Mouse (Mus musculus) MEL (cell line): Measurements from ENCODE around the gene Rnf223. TPM values are rescaled to one million over a fixed set of nuclear protein-coding genes. Genes with fewer than 3 reads are reported as not detected.

Source experiments
- DNase-seq: peaks from one replicate; pipeline ENCODE4 v3.0.0; 2011; ENCODE audit warnings: low read depth, low spot score
- H3K27ac ChIP-seq: 2 replicates; pipeline ENCODE4 v1.5.1; 2012; ENCODE audit warnings: low read depth, mild to moderate bottlenecking, control low read depth, low read length, moderate library complexity; ENCODE audit not compliant: control insufficient read depth
- H3K27me3 ChIP-seq, 2 experiments: fragments of 150-350 bp in 1 of 2; sonication (generic) in 1 of 2; 2 replicates each; pipeline ENCODE4 v1.6.1; 2012; ENCODE audit warnings: low read length in 2 of 2, mild to moderate bottlenecking in 2 of 2, improper control_type of control experiment in 1 of 2, moderate library complexity in 1 of 2; ENCODE audit not compliant: insufficient read depth in 2 of 2, control insufficient read depth in 1 of 2
- H3K36me3 ChIP-seq, 2 experiments: 2 replicates each; pipeline ENCODE4 v1.6.1; 2012 to 2014; ENCODE audit warnings: low read length in 2 of 2, improper control_type of control experiment in 1 of 2, inconsistent platforms in 1 of 2, mild to moderate bottlenecking in 1 of 2; ENCODE audit not compliant: insufficient read depth in 2 of 2, control insufficient read depth in 1 of 2
- H3K4me1 ChIP-seq, 2 experiments: fragments of 150-350 bp in 1 of 2; sonication (generic) in 1 of 2; 2 replicates each; pipeline ENCODE4 v1.6.1; 2012; ENCODE audit warnings: low read length in 2 of 2, improper control_type of control experiment in 1 of 2, mild to moderate bottlenecking in 1 of 2; ENCODE audit not compliant: insufficient read depth in 2 of 2, control insufficient read depth in 1 of 2
- H3K4me3 ChIP-seq, 2 experiments: fragments of 150-350 bp in 1 of 2; sonication (generic) in 1 of 2; 2 replicates each; pipeline ENCODE4 v1.5.1; 2012; ENCODE audit warnings: low read depth in 2 of 2, low read length in 2 of 2, mild to moderate bottlenecking in 2 of 2, moderate library complexity in 2 of 2, control low read depth in 1 of 2, improper control_type of control experiment in 1 of 2; ENCODE audit not compliant: control insufficient read depth in 1 of 2, insufficient read depth in 1 of 2
- H3K79me2 ChIP-seq: 2 replicates; pipeline ENCODE4 v1.6.1; 2012; ENCODE audit warnings: mild to moderate bottlenecking, low read length, moderate library complexity; ENCODE audit not compliant: control insufficient read depth, poor library complexity, insufficient read depth
- H3K9ac ChIP-seq: 2 replicates; pipeline ENCODE4 v1.6.1; 2012; ENCODE audit warnings: low read depth, mild to moderate bottlenecking, control low read depth, low read length, moderate library complexity; ENCODE audit not compliant: control insufficient read depth, poor library complexity, severe bottlenecking
- H3K9me3 ChIP-seq: fragments of 150-350 bp; sonication (generic); replicated peaks from 2 replicates; pipeline ENCODE4 v1.6.1; 2012; ENCODE audit warnings: mild to moderate bottlenecking, low read length, improper control_type of control experiment, moderate library complexity; ENCODE audit not compliant: insufficient read depth
- BHLHE40 ChIP-seq: IDR thresholded peaks from 2 replicates; pipeline ENCODE4 v1.6.1; 2012; ENCODE audit warnings: low read depth, mild to moderate bottlenecking, inconsistent platforms, low read length, improper control_type of control experiment, borderline replicate concordance
- ELF1 ChIP-seq: IDR thresholded peaks from 2 replicates; pipeline ENCODE4 v1.6.1; 2014; ENCODE audit warnings: low read depth, mild to moderate bottlenecking, inconsistent platforms, low read length, improper control_type of control experiment, moderate library complexity
- KAT2A ChIP-seq: conservative IDR thresholded peaks from 2 replicates; pipeline ENCODE4 v1.6.1; 2012; ENCODE audit warnings: low read depth, low read length, improper control_type of control experiment, inconsistent platforms
- MAFK ChIP-seq: IDR thresholded peaks from 2 replicates; pipeline ENCODE4 v1.6.1; 2011; ENCODE audit warnings: low read depth, mild to moderate bottlenecking, low read length, improper control_type of control experiment, borderline replicate concordance
- MXI1 ChIP-seq: IDR thresholded peaks from 2 replicates; pipeline ENCODE4 v1.6.1; 2011; ENCODE audit warnings: mild to moderate bottlenecking, low read depth, low read length, improper control_type of control experiment
- MYB ChIP-seq: IDR thresholded peaks from 2 replicates; pipeline ENCODE4 v1.6.1; 2011; ENCODE audit warnings: mild to moderate bottlenecking, low read depth, low read length, improper control_type of control experiment
- MYC ChIP-seq: IDR thresholded peaks from 2 replicates; pipeline ENCODE4 v1.6.1; 2011; ENCODE audit warnings: low read depth, mild to moderate bottlenecking, low read length, improper control_type of control experiment, moderate library complexity
- NRF1 ChIP-seq: IDR thresholded peaks from 2 replicates; pipeline ENCODE4 v1.6.1; 2014; ENCODE audit warnings: low read depth, mild to moderate bottlenecking, inconsistent platforms, low read length, improper control_type of control experiment, moderate library complexity; ENCODE audit not compliant: poor library complexity, insufficient read depth, severe bottlenecking
- POLR2A ChIP-seq, 2 experiments: IDR thresholded peaks; 2 replicates each; pipeline ENCODE4 v1.6.1; 2011 to 2012; ENCODE audit warnings: low read length in 2 of 2, mild to moderate bottlenecking in 2 of 2, control low read depth in 1 of 2, improper control_type of control experiment in 1 of 2, low read depth in 1 of 2, moderate library complexity in 1 of 2; ENCODE audit not compliant: control insufficient read depth in 1 of 2, insufficient read depth in 1 of 2, poor library complexity in 1 of 2
- RCOR1 ChIP-seq: IDR thresholded peaks from 2 replicates; pipeline ENCODE4 v1.6.1; 2012; ENCODE audit warnings: low read depth, mild to moderate bottlenecking, inconsistent platforms, low read length, improper control_type of control experiment
- SIN3A ChIP-seq: IDR thresholded peaks from 2 replicates; pipeline ENCODE4 v1.6.1; 2012; ENCODE audit warnings: low read length, improper control_type of control experiment, inconsistent platforms
- TAL1 ChIP-seq: IDR thresholded peaks from 2 replicates; pipeline ENCODE4 v1.6.1; 2012; ENCODE audit warnings: mild to moderate bottlenecking, inconsistent platforms, low read length, moderate library complexity, mixed read lengths
- TBP ChIP-seq: IDR thresholded peaks from 2 replicates; pipeline ENCODE4 v1.8.0; 2011; ENCODE audit warnings: low read depth, low read length, improper control_type of control experiment
- TCF12 ChIP-seq: IDR thresholded peaks from 2 replicates; pipeline ENCODE4 v1.6.1; 2014; ENCODE audit warnings: low read depth, mild to moderate bottlenecking, inconsistent platforms, low read length, improper control_type of control experiment, moderate library complexity
- UBTF ChIP-seq: IDR thresholded peaks from 2 replicates; pipeline ENCODE4 v1.6.1; 2012; ENCODE audit warnings: low read depth, mild to moderate bottlenecking, inconsistent platforms, low read length, improper control_type of control experiment, moderate library complexity, borderline replicate concordance; ENCODE audit not compliant: insufficient read depth
- ZKSCAN1 ChIP-seq: IDR thresholded peaks from 2 replicates; pipeline ENCODE4 v1.6.1; 2012; ENCODE audit warnings: low read depth, mild to moderate bottlenecking, inconsistent platforms, low read length, improper control_type of control experiment, moderate library complexity
- polyA plus RNA-seq, 2 experiments: library from polyadenylated mRNA; stranded (reverse) in 1 of 2; unstranded in 1 of 2; fragments of >175 nt in 1 of 2; fragments of >200 nt in 1 of 2; gene quantifications; 2 replicates each; pipeline versions ENCODE4 v1.2.1 to v1.2.4; 2012; ENCODE audit warnings: low replicate concordance in 2 of 2, low read depth in 1 of 2; ENCODE audit not compliant: insufficient read length in 2 of 2, insufficient read depth in 1 of 2, missing spikeins in 1 of 2
- total RNA-seq: library from RNA; depleted of rRNA; stranded (reverse); fragments of 300-350 nt; gene quantifications from 2 replicates; pipeline ENCODE4 v1.2.3, GENCODE M21; 2012

Gene Rnf223
- total and polyA plus RNA-seq, 3 experiments: 0.65 to 2.5 TPM; not detected in 1

DNA sequence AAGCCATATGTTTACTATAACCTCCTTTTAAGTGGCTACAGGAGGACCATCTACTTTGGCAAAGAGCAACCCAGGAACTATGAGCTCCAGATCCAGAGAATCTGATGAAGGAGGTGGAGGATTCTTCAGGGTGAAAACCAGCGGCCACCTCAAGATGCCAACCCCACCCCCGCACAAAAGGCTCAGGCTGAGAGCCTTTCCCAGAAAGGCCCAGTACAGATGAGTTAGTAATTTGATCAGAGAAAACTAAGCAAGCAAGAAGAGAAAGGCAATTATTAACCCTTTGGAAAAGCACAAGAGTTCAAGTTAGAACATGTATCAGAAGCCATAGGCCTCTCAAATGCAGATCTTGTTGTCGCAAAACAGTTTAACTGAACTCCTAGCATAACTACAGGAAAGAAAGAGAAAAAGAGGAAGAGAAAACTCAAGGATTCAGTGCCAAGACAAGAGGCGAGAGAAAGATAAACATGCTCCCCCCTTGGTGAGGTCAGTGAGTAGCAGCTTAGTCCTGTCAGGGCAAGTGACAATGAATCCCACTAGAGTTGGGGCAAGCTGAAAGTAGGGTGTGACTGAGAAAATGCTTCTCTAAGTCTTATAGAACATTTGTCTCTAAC is 47.6 kb upstream of the Rnf223 start (continued):
- TF ChIP-seq TBP (peak; percentile 34; the same call in 1 of the 2 replicates), MAFK (no peak), POLR2A (IDR thresholded peaks at IDR 0.05; ENCODE audit: control insufficient read depth in 1 of 2, insufficient read depth in 1 of 2, low read depth in 1 of 2, low read length in 2 of 2, poor library complexity in 1 of 2) (peak in 1 of 2 experiments; percentile 47; a peak in 2 of 4 replicates), TCF12 (peak; percentile 61; the same call in 1 of the 2 replicates), ELF1 (no peak), MXI1 (no peak), BHLHE40 (no peak), RCOR1 (no peak), KAT2A (no peak), TAL1 (peak; percentile 62), ZKSCAN1 (no peak), SIN3A (peak; percentile 38; the same call in 1 of the 2 replicates), MYB (peak; percentile 94)

DNA sequence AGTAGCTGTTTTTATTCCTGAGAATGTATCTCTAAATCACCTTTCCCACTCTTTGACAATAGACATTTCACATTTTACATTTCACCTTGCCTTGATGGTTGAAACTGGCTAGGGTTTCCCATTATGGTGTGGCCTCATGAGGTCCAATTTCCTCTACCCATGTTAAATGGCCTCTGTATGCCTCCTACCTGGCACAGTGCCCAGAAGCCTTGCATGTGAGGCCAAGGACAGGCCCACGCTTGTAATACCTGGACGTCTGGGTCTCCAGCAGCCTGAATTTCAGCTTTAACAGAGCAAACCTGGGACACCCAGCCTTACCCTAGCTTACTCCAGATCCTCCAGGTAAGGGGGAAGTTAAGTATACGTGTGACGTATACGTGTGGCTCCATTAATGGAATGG is 47.0 kb upstream of the Rnf223 start:
- H3K27ac ChIP-seq: peak overlapping the region; percentile 99
- H3K27me3 ChIP-seq: no peaks in the 10 kb centered on the region
- peaks cover 0 to 32% of the 10 kb centered on the region in 2 experiments; a peak in 2 of 4 replicates for H3K36me3 ChIP-seq
- TF ChIP-seq MYB (0 out of 2 replicates have a peak, but pooled peaks have one; percentile 31), MYC (no peak)
- H3K9me3 ChIP-seq: no peaks in the 10 kb centered on the region
- H3K79me2 ChIP-seq: no peaks in the 10 kb centered on the region
- peaks cover 24 to 34% of the 10 kb centered on the region in 2 experiments for H3K4me1 ChIP-seq
- H3K4me3 ChIP-seq: peak overlapping the region in 1 of 2 experiments; percentile 14; a peak in 2 of 4 replicates
- DNase-seq: peak; percentile 80
- H3K9ac ChIP-seq: peak overlapping the region; percentile 25; the same call in 1 of the 2 replicates

DNA sequence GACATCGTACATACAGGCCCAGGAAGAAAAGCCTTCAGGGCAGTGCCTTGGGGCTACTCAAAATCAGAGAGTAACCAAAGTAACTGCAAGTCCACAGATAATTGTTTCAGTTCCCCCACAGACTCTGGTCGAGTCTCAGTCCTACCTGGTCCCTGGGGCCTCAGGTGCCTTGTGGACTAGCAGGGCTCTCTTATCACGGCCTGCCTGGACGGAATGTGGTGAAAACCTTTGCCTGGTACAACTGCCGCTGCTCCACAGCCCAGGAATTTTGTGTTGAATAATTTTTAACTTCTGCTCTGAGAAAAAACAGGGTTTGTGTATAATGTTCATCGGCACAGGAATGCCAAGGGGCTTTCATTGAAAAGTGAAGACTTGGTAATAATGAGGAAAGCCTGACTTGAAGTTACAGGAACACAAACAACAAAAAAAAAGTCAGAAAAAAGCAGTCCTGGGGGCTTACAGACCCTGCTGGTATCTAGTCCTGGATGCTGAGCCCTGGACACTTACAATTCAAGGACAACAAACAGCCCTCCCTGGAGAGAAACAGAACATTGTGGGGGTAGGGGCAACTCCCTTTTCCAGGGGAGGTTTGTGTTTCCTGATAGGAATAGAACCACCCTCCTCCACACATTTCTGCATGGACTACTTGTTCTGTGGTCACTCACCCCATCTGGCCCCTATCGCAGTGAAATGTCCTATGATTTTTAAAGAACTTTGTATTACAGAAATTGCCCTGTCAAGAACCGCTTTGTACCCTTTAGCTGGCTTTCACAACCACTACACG is 46.0 kb upstream of the Rnf223 start:
- Histone ChIP-seq H3K4me3 (no peak overlapping the region), H3K36me3 (peaks cover 0 to 32% of the 10 kb centered on the region in 2 experiments; a peak in 2 of 4 replicates), H3K79me2 (no peaks in the 10 kb centered on the region), H3K9ac (no peak overlapping the region), H3K9me3 (no peaks in the 10 kb centered on the region), H3K27me3 (no peaks in the 10 kb centered on the region), H3K27ac (no peak overlapping the region; the same call in 1 of the 2 replicates), H3K4me1 (peaks cover 24 to 34% of the 10 kb centered on the region in 2 experiments)
- TF ChIP-seq NRF1 (no peak), ELF1 (no peak), UBTF (no peak)
- no peak for DNase-seq
